ENCODE assay signal across 14 mouse cellular contexts in the genomic region with DNA sequence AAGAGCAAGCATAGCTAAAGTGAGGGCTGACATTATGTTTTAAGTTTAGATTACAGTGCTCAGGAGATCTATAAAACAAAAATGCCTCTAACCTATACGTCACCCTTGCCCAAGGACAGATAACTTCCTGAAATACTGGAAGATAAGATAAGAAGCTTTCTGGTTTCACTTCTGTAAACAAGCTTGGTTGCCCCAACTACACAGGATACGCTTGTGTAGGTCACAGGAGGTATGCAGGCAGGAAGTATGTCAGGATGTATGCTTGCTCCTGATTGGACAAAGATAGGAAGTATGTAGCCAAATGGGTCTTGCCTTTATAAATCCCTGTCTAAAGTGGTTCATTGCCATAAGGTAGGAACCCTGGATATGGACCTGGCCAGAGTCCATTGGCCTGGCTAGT. TPM values are rescaled to one million over a fixed set of nuclear protein-coding genes. Genes with fewer than 3 reads are reported as not detected.
DNase-seq lines count a peak whose midpoint lies in the region; ATAC-seq and TF ChIP-seq lines count a peak whose summit lies in the region.
"Had no signal": no experiment of that assay in that cellular context is flagged by ENCODE, and none has a peak within 500 bp of the region (broad histone marks: within the 10 kb centered on the region; RNA-seq: fewer than 3 reads in every experiment).

No protein-coding gene starts in this region.

- H3K9me3 ChIP-seq in lung, embryonic 14.5 days (ENCODE audit: low read depth, low read length): no peaks in the 10 kb centered on the region
- no peaks in the 10 kb centered on the region for H3K9me3 ChIP-seq in MEL (replicated peaks; ENCODE audit: insufficient read depth, low read length)
- no peaks in the 10 kb centered on the region for H3K9me3 ChIP-seq in liver, embryonic 12.5 days (replicated peaks)
- H3K9me3 ChIP-seq in midbrain, embryonic 13.5 days: no peaks in the 10 kb centered on the region
- H3K9me3 ChIP-seq: embryonic facial prominence, embryonic 10.5 days; limb, embryonic 13.5 days had no signal

- WGBS in lung, embryonic 14.5 days: 33% methylated on average over 2 of the region's 2 CpGs
- WGBS in liver, embryonic 12.5 days (ENCODE audit: insufficient replicate concordance): 22% methylated on average over 2 of the region's 2 CpGs
- WGBS in small intestine, adult 2 months: 9% methylated on average over 2 of the region's 2 CpGs
- WGBS in midbrain, embryonic 13.5 days: 83% methylated on average over 2 of the region's 2 CpGs

- intact Hi-C loops in left cerebral cortex, postnatal 4 days (cut with DNase I): no loop called here

- no peak overlapping the region for H3K4me3 ChIP-seq in lung, embryonic 14.5 days (ENCODE audit: low read depth, low read length)
- no peak overlapping the region for H3K4me3 ChIP-seq in MEL (ENCODE audit: control insufficient read depth in 1 of 2, insufficient read depth in 1 of 2, low read depth in 2 of 2, low read length in 2 of 2)
- H3K4me3 ChIP-seq in liver, embryonic 12.5 days: no peak overlapping the region
- no peak overlapping the region for H3K4me3 ChIP-seq in small intestine, adult 2 months (ENCODE audit: low read depth, low read length)
- no peak overlapping the region for H3K4me3 ChIP-seq in midbrain, embryonic 13.5 days (replicated peaks)
- H3K4me3 ChIP-seq: embryonic facial prominence, embryonic 10.5 days; limb, embryonic 13.5 days had no signal

- H3K4me2 ChIP-seq in lung, embryonic 14.5 days: no peak overlapping the region
- H3K4me2 ChIP-seq in liver, embryonic 12.5 days: no peak overlapping the region
- no peak overlapping the region for H3K4me2 ChIP-seq in midbrain, embryonic 13.5 days (replicated peaks)
- H3K4me2 ChIP-seq: limb, embryonic 13.5 days had no signal

- no peak for TF ChIP-seq CTCF in lung, embryonic 14.5 days (IDR thresholded peaks at IDR 0.05; ENCODE audit: low read depth)
- no peak for TF ChIP-seq CTCF in MEL (IDR thresholded peaks at IDR 0.05 in 2 of 3, conservative IDR thresholded peaks at IDR 0.05 in 1 of 3; ENCODE audit: control insufficient read depth in 1 of 3, insufficient read depth in 1 of 3, low read depth in 2 of 3, low read length in 3 of 3, poor library complexity in 1 of 3, severe bottlenecking in 1 of 3)
- no peak for TF ChIP-seq CTCF in small intestine, adult 2 months (IDR thresholded peaks at IDR 0.05; ENCODE audit: extremely low read depth, insufficient read length, insufficient replicate concordance, low read depth, low read length)

- TF ChIP-seq RAD21 in MEL (IDR thresholded peaks at IDR 0.05; ENCODE audit: low read depth, low read length): no peak

- no peaks in the 10 kb centered on the region for H3K79me2 ChIP-seq in MEL (ENCODE audit: control insufficient read depth, insufficient read depth, low read length, poor library complexity)

- no peaks in the 10 kb centered on the region for H3K4me1 ChIP-seq in lung, embryonic 14.5 days (ENCODE audit: insufficient read depth)
- 0 out of 4 replicates have a peak, but pooled peaks cover 0 to 4% of the 10 kb centered on the region in 2 experiments for H3K4me1 ChIP-seq in MEL (ENCODE audit: control insufficient read depth in 1 of 2, insufficient read depth in 2 of 2, low read length in 2 of 2)
- peaks cover 10% of the 10 kb centered on the region; the same call in 1 of the 2 replicates for H3K4me1 ChIP-seq in liver, embryonic 12.5 days
- H3K4me1 ChIP-seq in small intestine, adult 2 months (ENCODE audit: control insufficient read depth, insufficient read depth, insufficient read length, low read length): peaks cover 16% of the 10 kb centered on the region
- no peaks in the 10 kb centered on the region for H3K4me1 ChIP-seq in midbrain, embryonic 13.5 days (replicated peaks)
- H3K4me1 ChIP-seq: embryonic facial prominence, embryonic 10.5 days; limb, embryonic 13.5 days had no signal

- TF ChIP-seq EP300 in MEL (IDR thresholded peaks at IDR 0.05; ENCODE audit: low read depth in 1 of 2, low read length in 2 of 2): peak; percentile 22 to 28; a peak in 1 of 4 replicates

- DNase-seq in lung, embryonic 14.5 days: peak; percentile 28
- no peak for DNase-seq in lung, postnatal 14 days
- peak; percentile 44 for DNase-seq in MEL (ENCODE audit: low read depth, low spot score)
- DNase-seq in left cerebral cortex, postnatal 4 days: no peak
- no peak for DNase-seq in frontal cortex, adult 2 months (ENCODE audit: extremely low spot score in 1 of 2, low spot score in 1 of 2)
- DNase-seq: adrenal gland, adult 8-10 months; gastrocnemius, postnatal 25 days; retina, postnatal 1 day had no signal

- H3K36me3 ChIP-seq in lung, embryonic 14.5 days (ENCODE audit: insufficient read depth): no peaks in the 10 kb centered on the region
- H3K36me3 ChIP-seq in MEL (ENCODE audit: control insufficient read depth in 1 of 2, insufficient read depth in 2 of 2, low read length in 2 of 2): no peaks in the 10 kb centered on the region
- no peaks in the 10 kb centered on the region for H3K36me3 ChIP-seq in liver, embryonic 12.5 days
- no peaks in the 10 kb centered on the region for H3K36me3 ChIP-seq in small intestine, adult 2 months (ENCODE audit: control insufficient read depth, insufficient read depth, low read length)
- no peaks in the 10 kb centered on the region for H3K36me3 ChIP-seq in midbrain, embryonic 13.5 days
- H3K36me3 ChIP-seq: embryonic facial prominence, embryonic 10.5 days; limb, embryonic 13.5 days had no signal

- H3K27ac ChIP-seq in lung, embryonic 14.5 days (ENCODE audit: low read depth): no peak overlapping the region
- H3K27ac ChIP-seq in MEL (ENCODE audit: control insufficient read depth, low read depth, low read length): no peak overlapping the region
- no peak overlapping the region for H3K27ac ChIP-seq in liver, embryonic 12.5 days
- H3K27ac ChIP-seq in small intestine, adult 2 months (ENCODE audit: insufficient read depth, low read depth, low read length): peak overlapping the region; percentile 63
- H3K27ac ChIP-seq in midbrain, embryonic 13.5 days: no peak overlapping the region
- H3K27ac ChIP-seq: embryonic facial prominence, embryonic 10.5 days; hindbrain, postnatal 0 days; limb, embryonic 13.5 days had no signal

- peak; percentile 68; the same call in 1 of the 2 replicates for ATAC-seq in lung, embryonic 14.5 days (ENCODE audit: insufficient read depth)
- peak; percentile 53 for ATAC-seq in liver, embryonic 12.5 days
- no peak for ATAC-seq in midbrain, embryonic 13.5 days
- ATAC-seq: hindbrain, postnatal 0 days had no signal

- H3K9ac ChIP-seq in lung, embryonic 14.5 days: no peak overlapping the region
- no peak overlapping the region for H3K9ac ChIP-seq in MEL (ENCODE audit: control insufficient read depth, low read depth, low read length, poor library complexity, severe bottlenecking)
- no peak overlapping the region for H3K9ac ChIP-seq in liver, embryonic 12.5 days
- no peak overlapping the region for H3K9ac ChIP-seq in midbrain, embryonic 13.5 days (replicated peaks)
- H3K9ac ChIP-seq: limb, embryonic 13.5 days had no signal

- H3K27me3 ChIP-seq in lung, embryonic 14.5 days (ENCODE audit: insufficient read depth, low read length): no peaks in the 10 kb centered on the region
- H3K27me3 ChIP-seq in MEL (ENCODE audit: control insufficient read depth in 1 of 2, insufficient read depth in 2 of 2, low read length in 2 of 2): 0 out of 4 replicates have a peak, but pooled peaks cover 0 to 1% of the 10 kb centered on the region in 2 experiments
- no peaks in the 10 kb centered on the region for H3K27me3 ChIP-seq in liver, embryonic 12.5 days (replicated peaks)
- no peaks in the 10 kb centered on the region for H3K27me3 ChIP-seq in small intestine, adult 2 months (ENCODE audit: control insufficient read depth, insufficient read depth, low read length)
- no peaks in the 10 kb centered on the region for H3K27me3 ChIP-seq in midbrain, embryonic 13.5 days
- H3K27me3 ChIP-seq: limb, embryonic 13.5 days had no signal

- TF ChIP-seq POLR2A in MEL (IDR thresholded peaks at IDR 0.05; ENCODE audit: control insufficient read depth in 1 of 2, insufficient read depth in 1 of 2, low read depth in 1 of 2, low read length in 2 of 2, poor library complexity in 1 of 2): no peak
- no peak for TF ChIP-seq POLR2A in small intestine, adult 2 months (IDR thresholded peaks at IDR 0.05; ENCODE audit: low read depth, low read length)

TF ChIP-seq in MEL, 35 proteins besides CTCF, POLR2A, EP300 and RAD21:
- TF ChIP-seq ETS1 (IDR thresholded peaks at IDR 0.05; ENCODE audit: low read depth, low read length) (peak; percentile 58), GATA1 (IDR thresholded peaks at IDR 0.05; ENCODE audit: low read depth, low read length) (peak; percentile 74), MYC (IDR thresholded peaks at IDR 0.05; ENCODE audit: low read depth, low read length) (no peak), ELF1 (IDR thresholded peaks at IDR 0.05; ENCODE audit: low read depth, low read length) (0 out of 2 replicates have a peak, but pooled peaks have one; percentile 27)

RNA-seq across cellular contexts. Expression of gene Ocln, which starts 23.4 kb away (rescaled TPM):
- 28.9 and 30.0 TPM in 2 replicates for polyA plus RNA-seq in lung, embryonic 14.5 days (2014; fragmentation: Nextera tagmentation; extraction: Ambion mirVana)
- 0.23 and 0.31 TPM in 2 replicates for total RNA-seq in MEL (2012; rRNA removed)
- polyA plus RNA-seq in MEL (2012; ENCODE audit: insufficient read depth in 1 of 2, insufficient read length in 2 of 2, low read depth in 1 of 2, low replicate concordance in 2 of 2, missing spikeins in 1 of 2): under 1 TPM in 1 of 2 experiments, not detected in 1; 0.58 TPM
- 6.7 and 6.9 TPM in 2 replicates for polyA plus RNA-seq in liver, embryonic 12.5 days (2016; fragmentation: Nextera tagmentation; extraction: Ambion mirVana)
- polyA plus RNA-seq in small intestine, adult 2 months (2012; rRNA removed): 7.4 and 23.3 TPM in 2 replicates
- total RNA-seq in left cerebral cortex, postnatal 4 days (2021): 1 to 10 TPM; 7.9 to 8.8 TPM
- polyA plus RNA-seq in frontal cortex, adult 2 months (2012; rRNA removed): 7.7 and 8.3 TPM in 2 replicates
- polyA plus RNA-seq in midbrain, embryonic 13.5 days (2015; fragmentation: Nextera tagmentation; extraction: Ambion mirVana): 3.6 and 4.3 TPM in 2 replicates

RNA-seq across cellular contexts. Expression of gene Marveld2, which starts 40.8 kb away (rescaled TPM):
- 11.8 and 12.7 TPM in 2 replicates for polyA plus RNA-seq in lung, embryonic 14.5 days (2014; fragmentation: Nextera tagmentation; extraction: Ambion mirVana)
- not detected in 2 replicates for total RNA-seq in MEL (2012; rRNA removed)
- polyA plus RNA-seq in MEL (2012; ENCODE audit: insufficient read depth in 1 of 2, insufficient read length in 2 of 2, low read depth in 1 of 2, low replicate concordance in 2 of 2, missing spikeins in 1 of 2): not detected
- 6.2 and 7.1 TPM in 2 replicates for polyA plus RNA-seq in liver, embryonic 12.5 days (2016; fragmentation: Nextera tagmentation; extraction: Ambion mirVana)
- 8.0 and 18.3 TPM in 2 replicates for polyA plus RNA-seq in small intestine, adult 2 months (2012; rRNA removed)
- 1 to 10 TPM; 1.6 to 2.0 TPM for total RNA-seq in left cerebral cortex, postnatal 4 days (2021)
- polyA plus RNA-seq in frontal cortex, adult 2 months (2012; rRNA removed): 1.2 and 1.3 TPM in 2 replicates
- 1.5 and 2.3 TPM in 2 replicates for polyA plus RNA-seq in midbrain, embryonic 13.5 days (2015; fragmentation: Nextera tagmentation; extraction: Ambion mirVana)

Comparison
In these comparisons a context has a peak if more than half of its experiments do, and no peak if none do; other contexts are left out.
1. DNase-seq: peak in lung, embryonic 14.5 days (single experiment) and MEL (single experiment); none in lung, postnatal 14 days (single experiment), left cerebral cortex, postnatal 4 days (single experiment) and frontal cortex, adult 2 months (0 of 2).